Mouse (Mus musculus) E14TG2a.4 (cell line): ENCODE results near the gene Gjc1.

ENCODE experiments used
- H3K27me3 ChIP-seq: 2 replicates; pipeline ENCODE4 v1.6.1; 2014; ENCODE audit warnings: low read length, control low read depth; ENCODE audit not compliant: insufficient read depth
- H3K36me3 ChIP-seq: 2 replicates; pipeline ENCODE4 v1.6.1; 2014; ENCODE audit warnings: low read length, control low read depth; ENCODE audit not compliant: insufficient read depth
- H3K4me1 ChIP-seq: replicated peaks from 2 replicates; pipeline ENCODE4 v1.6.1; 2014; ENCODE audit warnings: low read depth, low read length, control low read depth
- H3K4me3 ChIP-seq: replicated peaks from 2 replicates; pipeline ENCODE4 v1.5.1; 2014; ENCODE audit warnings: mild to moderate bottlenecking, low read length
- H3K9me3 ChIP-seq: 2 replicates; pipeline ENCODE4 v1.6.1; 2014; ENCODE audit warnings: low read length, control low read depth
- CTCF ChIP-seq: conservative IDR thresholded peaks from 2 replicates; pipeline ENCODE4 v1.5.1; 2014; ENCODE audit warnings: low read length
- NANOG ChIP-seq: IDR thresholded peaks from 2 replicates; pipeline ENCODE4 v1.6.1; 2014; ENCODE audit warnings: borderline replicate concordance, low read length, mixed read lengths
- POU5F1 ChIP-seq: IDR thresholded peaks from 2 replicates; pipeline ENCODE4 v1.6.1; 2014; ENCODE audit warnings: low read length, borderline replicate concordance

Gene Gjc1

GRCm38 (mm10) chr11:102794157-102794556 is 25.3 kb downstream of the Gjc1 start:
- no peaks in the 10 kb centered on the region for H3K27me3 ChIP-seq
- TF ChIP-seq CTCF (no peak), POU5F1 (no peak), NANOG (no peak)

GRCm38 (mm10) chr11:102791682-102792445 is 27.6 kb downstream of the Gjc1 start:
- peaks cover 13% of the 10 kb centered on the region for H3K36me3 ChIP-seq
- no peak overlapping the region for H3K4me3 ChIP-seq
- H3K9me3 ChIP-seq = no peaks in the 10 kb centered on the region
- no peak for TF ChIP-seq POU5F1
- TF ChIP-seq CTCF = no peak
- no peak for TF ChIP-seq NANOG
- H3K27me3 ChIP-seq = no peaks in the 10 kb centered on the region
- H3K4me1 ChIP-seq = 0 out of 2 replicates have a peak, but pooled peaks cover 4% of the 10 kb centered on the region

More at GRCm38 (mm10) chr11:102794157-102794556, 25.3 kb downstream of the Gjc1 start:
- 0 out of 2 replicates have a peak, but pooled peaks cover 4% of the 10 kb centered on the region for H3K4me1 ChIP-seq
- H3K4me3 ChIP-seq = no peak overlapping the region
- peaks cover 33% of the 10 kb centered on the region for H3K36me3 ChIP-seq
- H3K9me3 ChIP-seq = no peaks in the 10 kb centered on the region

GRCm38 (mm10) chr11:102787688-102788177 is 31.8 kb downstream of the Gjc1 start:
- Histone ChIP-seq H3K9me3 (no peaks in the 10 kb centered on the region), H3K27me3 (peaks cover 11% of the 10 kb centered on the region; the same call in 1 of the 2 replicates), H3K4me3 (no peak overlapping the region), H3K36me3 (no peaks in the 10 kb centered on the region), H3K4me1 (peaks cover 21% of the 10 kb centered on the region)
- no peak for TF ChIP-seq CTCF
- no peak for TF ChIP-seq POU5F1
- TF ChIP-seq NANOG = no peak

- Histone ChIP-seq H3K9me3 (no peaks in the 10 kb centered on the region), H3K27me3 (peaks cover 29% of the 10 kb centered on the region), H3K4me3 (no peak overlapping the region), H3K36me3 (no peaks in the 10 kb centered on the region), H3K4me1 (peaks cover 47% of the 10 kb centered on the region)
- TF ChIP-seq POU5F1 = no peak
- no peak for TF ChIP-seq CTCF
- no peak for TF ChIP-seq NANOG
Measured at GRCm38 (mm10) chr11:102783443-102783842, 36.1 kb downstream of the Gjc1 start.

GRCm38 (mm10) chr11:102781523-102781922 is 38.0 kb downstream of the Gjc1 start:
- peaks cover 57% of the 10 kb centered on the region for H3K4me1 ChIP-seq
- no peak overlapping the region for H3K4me3 ChIP-seq
- H3K36me3 ChIP-seq = no peaks in the 10 kb centered on the region
- TF ChIP-seq POU5F1 = no peak
- no peak for TF ChIP-seq CTCF
- peaks cover 40% of the 10 kb centered on the region for H3K27me3 ChIP-seq
- peaks cover 10% of the 10 kb centered on the region for H3K9me3 ChIP-seq

GRCm38 (mm10) chr11:102780986-102781351 is 38.5 kb downstream of the Gjc1 start:
- Histone ChIP-seq H3K4me1 (peaks cover 61% of the 10 kb centered on the region), H3K27me3 (peaks cover 42% of the 10 kb centered on the region), H3K36me3 (no peaks in the 10 kb centered on the region), H3K9me3 (peaks cover 11% of the 10 kb centered on the region), H3K4me3 (no peak overlapping the region)
- TF ChIP-seq CTCF = no peak

GRCm38 (mm10) chr11:102780271-102780985 is 39.1 kb downstream of the Gjc1 start:
- no peak for TF ChIP-seq CTCF
- TF ChIP-seq POU5F1 = no peak
- TF ChIP-seq NANOG = no peak
- Histone ChIP-seq H3K36me3 (no peaks in the 10 kb centered on the region), H3K27me3 (peaks cover 47% of the 10 kb centered on the region), H3K9me3 (peaks cover 11% of the 10 kb centered on the region), H3K4me1 (peaks cover 66% of the 10 kb centered on the region), H3K4me3 (no peak overlapping the region)

GRCm38 (mm10) chr11:102779824-102780223 is 39.7 kb downstream of the Gjc1 start:
- peaks cover 11% of the 10 kb centered on the region for H3K9me3 ChIP-seq
- peaks cover 47% of the 10 kb centered on the region for H3K27me3 ChIP-seq
- no peak for TF ChIP-seq POU5F1
- no peak for TF ChIP-seq CTCF
- TF ChIP-seq NANOG = no peak
- peaks cover 67% of the 10 kb centered on the region for H3K4me1 ChIP-seq
- H3K4me3 ChIP-seq = no peak overlapping the region
- no peaks in the 10 kb centered on the region for H3K36me3 ChIP-seq
